Mouse (Mus musculus) left cerebral cortex, adult 18-20 months (tissue): ENCODE measurements at regions not wholly inside any gene's neighbourhood (a gene's known extent, or its start where the extent isn't known, plus 50 kb on each side); places are given as distances from the start of the nearest gene placed in this dataset.

Experiments used
- DNase-seq, 2 experiments: peaks; one replicate each; pipeline ENCODE4 v3.0.0; 2021 to 2022; ENCODE audit warnings: low spot score in 2 of 2, mixed read lengths in 1 of 2

DNA sequence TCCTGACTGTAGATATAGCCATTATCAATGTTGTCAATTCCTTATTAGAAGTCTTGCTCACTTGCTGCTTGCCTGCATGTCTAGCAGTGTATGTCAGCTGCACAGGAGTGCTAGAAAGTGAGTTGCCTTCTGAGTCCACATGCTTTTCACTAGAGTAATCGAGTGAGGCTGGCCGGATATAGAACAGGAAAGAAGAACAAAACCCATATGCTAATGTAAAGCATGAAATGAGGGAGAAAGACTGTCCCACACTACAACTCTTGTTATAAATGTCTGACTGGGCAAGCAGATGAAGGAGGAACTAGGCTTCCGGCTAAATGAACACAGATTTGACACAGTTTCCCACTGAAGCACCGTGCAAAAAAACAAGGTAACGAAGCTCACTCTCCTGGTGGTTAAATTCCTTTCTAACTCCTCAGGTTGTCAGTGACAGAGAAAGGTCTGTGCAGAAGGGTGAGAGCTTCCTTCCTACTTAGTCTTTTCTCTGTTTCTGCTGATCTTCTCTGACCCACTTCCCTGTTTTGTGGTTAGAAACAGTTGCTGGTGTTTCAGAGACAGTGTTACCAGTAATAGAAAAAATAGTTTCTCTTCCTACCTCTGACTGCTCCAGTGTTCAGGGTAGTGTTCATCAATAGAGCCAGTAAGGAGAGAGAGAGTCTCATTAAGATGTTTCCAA is 399.0 kb downstream of the Atp23 start:
- DNase-seq = no peak

GRCm38 (mm10) chr10:126498726-126499125 is 402.4 kb downstream of the Atp23 start:
- no peak for DNase-seq

- no peak for DNase-seq
Observed at GRCm38 (mm10) chr10:126493734-126494133, 407.4 kb downstream of the Atp23 start.

- DNase-seq = no peak
Observed at GRCm38 (mm10) chr10:126492211-126492610, 408.9 kb downstream of the Atp23 start.

- peak; percentile 8 to 49 for DNase-seq
Observed at GRCm38 (mm10) chr10:126485129-126485528, 416.0 kb downstream of the Atp23 start.

GRCm38 (mm10) chr10:126483479-126483878 is 417.7 kb downstream of the Atp23 start:
- no peak for DNase-seq

- DNase-seq = no peak
Observed at GRCm38 (mm10) chr10:126480382-126480781, 420.8 kb downstream of the Atp23 start.

- DNase-seq = no peak
Observed at GRCm38 (mm10) chr10:126479743-126480142, 421.4 kb downstream of the Atp23 start.

GRCm38 (mm10) chr10:126473050-126473719 is 428.0 kb downstream of the Atp23 start:
- DNase-seq = no peak

- no peak for DNase-seq
Observed at GRCm38 (mm10) chr10:126470838-126471491, 430.2 kb downstream of the Atp23 start.

DNA sequence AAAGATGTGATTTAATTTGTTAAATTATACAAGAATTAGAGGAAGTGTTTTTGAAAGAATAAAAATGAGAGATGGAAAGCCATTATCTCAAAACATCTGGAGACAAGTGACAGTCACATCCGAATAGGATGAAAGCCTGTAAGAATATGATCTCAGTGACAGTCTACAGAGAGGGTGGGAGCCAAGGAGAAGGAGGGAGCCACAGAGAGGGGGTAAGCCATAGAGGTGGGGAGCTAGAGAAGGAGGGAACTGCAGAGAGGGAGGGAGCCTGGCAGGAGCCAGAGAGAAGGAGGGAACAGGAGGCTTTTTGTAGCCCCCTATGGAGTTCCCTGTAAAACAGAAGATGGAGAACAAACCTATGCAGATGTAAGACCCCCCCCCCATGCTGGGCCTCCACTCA is 438.4 kb downstream of the Atp23 start:
- DNase-seq = no peak

DNA sequence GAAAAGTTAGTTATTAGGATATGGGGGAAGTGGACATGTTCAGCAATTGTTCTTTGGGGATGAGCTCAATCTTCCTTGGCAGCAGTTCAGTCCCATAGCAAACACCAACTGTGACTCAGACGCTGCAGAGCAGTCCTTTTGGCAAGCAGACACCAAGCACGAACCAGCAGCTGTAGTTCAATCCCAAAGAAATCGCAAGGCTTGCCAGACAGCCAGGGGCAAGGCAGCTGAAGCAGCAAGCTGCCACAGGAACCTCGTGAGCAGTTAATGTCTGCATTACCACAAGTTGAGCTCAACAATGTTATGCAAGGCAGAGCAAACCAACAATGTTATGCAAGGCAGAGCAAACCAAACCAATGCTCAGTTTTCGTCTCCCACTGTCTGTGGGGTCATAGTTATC is 442.6 kb downstream of the Atp23 start:
- DNase-seq = peak in 1 of 2 experiments; percentile 6

DNA sequence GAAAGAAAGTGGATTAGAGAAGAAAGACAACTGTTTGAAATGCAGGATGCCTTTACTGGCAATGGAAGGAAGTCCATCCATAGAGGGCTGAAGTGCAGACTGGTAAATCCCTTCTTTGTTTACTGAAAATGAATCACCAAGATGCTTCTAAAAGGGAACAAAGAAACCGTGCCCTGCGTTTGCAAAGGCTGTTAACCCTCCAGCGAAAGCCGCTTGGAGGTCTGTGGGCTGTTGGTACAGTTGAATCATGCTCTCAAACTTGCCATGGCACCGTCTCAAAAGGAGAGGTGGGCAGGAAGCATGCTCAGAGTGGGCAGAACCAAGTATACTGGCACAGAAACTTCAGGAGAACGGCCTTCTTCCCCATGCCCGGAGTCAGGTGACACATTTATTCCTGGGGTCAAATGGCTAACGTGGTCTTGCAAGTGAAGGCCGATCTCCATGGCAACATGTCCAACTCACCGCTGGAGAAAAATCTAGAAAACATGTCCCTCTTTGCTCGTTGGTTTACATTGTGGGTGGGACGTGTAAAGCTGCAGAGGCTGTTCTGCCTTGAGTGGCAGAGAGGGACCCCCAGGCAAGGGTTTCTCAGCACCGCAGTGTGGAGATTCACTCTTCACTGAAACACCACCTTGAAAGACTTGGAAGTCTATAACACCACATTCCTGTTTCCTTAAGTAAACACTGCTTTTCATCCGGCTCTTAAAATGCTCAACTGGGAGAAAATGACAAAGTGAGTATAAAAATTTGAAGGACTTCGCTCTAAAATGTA is 448.2 kb downstream of the Atp23 start:
- DNase-seq = peak; percentile 5 to 13

GRCm38 (mm10) chr10:126452057-126452622 is 449.0 kb downstream of the Atp23 start:
- no peak for DNase-seq

- DNase-seq = no peak
Observed at GRCm38 (mm10) chr10:126431222-126431621, 465.3 kb downstream of the Lrig3 start.

DNA sequence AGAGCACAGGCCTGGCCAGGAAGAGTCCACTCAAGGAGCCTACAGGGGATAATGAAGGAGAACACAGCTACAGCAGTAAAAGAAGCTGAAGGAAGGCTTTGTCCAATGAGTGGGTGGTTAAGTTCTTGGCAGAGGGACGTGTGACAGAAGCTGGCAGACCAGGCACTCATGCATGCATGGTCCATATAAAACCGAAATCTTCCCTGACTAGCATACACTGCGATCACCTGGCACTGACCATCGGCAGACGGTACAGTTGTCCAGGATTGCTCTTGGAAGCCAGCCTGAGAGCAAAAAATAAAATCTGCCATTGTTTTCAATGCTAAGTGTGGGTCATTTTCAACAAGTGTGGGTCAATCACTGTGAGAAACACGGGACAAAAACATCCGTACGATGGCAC is 464.4 kb downstream of the Lrig3 start:
- no peak for DNase-seq

GRCm38 (mm10) chr10:126429502-126429901 is 463.5 kb downstream of the Lrig3 start:
- no peak for DNase-seq

DNA sequence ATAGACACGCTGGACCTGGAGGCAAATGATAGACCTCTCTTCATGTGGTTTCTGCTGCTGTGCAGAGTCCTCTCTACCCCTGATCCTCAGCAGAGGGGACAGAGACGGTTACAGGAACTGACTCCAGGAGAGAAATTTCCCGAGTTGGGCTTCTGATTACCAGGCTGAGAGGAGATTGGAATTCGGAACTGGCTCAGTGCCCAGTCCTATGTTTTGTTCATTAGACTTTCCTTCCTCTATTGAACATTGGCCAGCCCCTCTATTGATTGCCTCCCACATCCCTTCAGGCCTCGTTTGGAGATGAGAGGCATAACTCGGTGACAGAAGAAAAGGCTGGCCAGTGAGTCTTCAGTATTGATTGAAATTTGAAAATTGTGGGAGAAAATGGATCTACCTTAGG is 456.1 kb downstream of the Lrig3 start:
- no peak for DNase-seq

DNA sequence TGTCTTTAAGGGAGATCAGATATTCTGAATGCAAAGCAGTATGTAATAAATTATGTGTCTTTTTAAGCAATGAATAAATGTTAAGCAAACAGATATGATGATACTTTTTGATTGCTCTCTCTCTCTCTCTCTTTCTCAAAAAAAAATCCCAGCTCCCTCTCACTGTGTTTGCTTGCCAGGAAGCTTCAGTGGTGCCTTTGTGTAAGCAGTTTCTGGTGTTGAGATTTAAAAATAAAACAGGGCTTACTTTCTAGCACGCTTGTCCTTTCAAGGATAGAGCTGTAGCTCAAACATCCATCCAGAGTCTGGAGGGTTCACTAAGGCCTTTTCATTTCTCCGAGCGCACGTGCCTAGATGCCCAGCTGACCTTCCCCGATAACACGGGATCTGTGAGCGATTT is 447.8 kb downstream of the Lrig3 start:
- no peak for DNase-seq

DNA sequence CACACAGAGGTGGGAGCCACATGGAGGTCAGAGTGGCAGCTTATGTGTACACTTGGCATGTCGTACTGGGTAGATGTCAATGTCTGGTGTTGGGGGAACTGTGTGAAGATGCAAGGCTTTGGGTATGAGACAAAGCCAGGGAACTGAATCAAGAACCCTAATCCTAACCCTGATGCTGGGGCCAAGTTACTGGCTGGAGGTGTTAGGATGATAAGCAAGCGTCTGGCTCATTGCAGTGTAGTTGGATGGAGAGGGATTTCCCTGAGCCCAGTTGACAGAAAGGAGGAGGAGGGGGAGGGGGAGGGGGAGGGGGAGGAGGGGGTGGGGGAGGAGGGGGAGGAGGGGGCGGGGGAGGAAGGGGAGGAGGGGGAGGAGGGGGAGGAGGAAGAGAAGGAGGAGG is 426.3 kb downstream of the Lrig3 start:
- DNase-seq = no peak

- no peak for DNase-seq
Observed at GRCm38 (mm10) chr10:126391770-126392169, 425.8 kb downstream of the Lrig3 start.
